Mouse (Mus musculus) liver, embryonic 13.5 days (tissue): ENCODE data around the gene Tenm4. TPM values are rescaled to one million over a fixed set of nuclear protein-coding genes. Genes with fewer than 3 reads are reported as not detected.

ENCODE experiments used
- ATAC-seq: fragments of 200-750 bp; cut with Nextera tagmentation; 2 replicates; pipeline ENCODE4 v1.8.0; 2017; ENCODE audit warnings: low read depth, mild to moderate bottlenecking, moderate number of reproducible peaks, moderate library complexity
- DNase-seq: peaks from one replicate; pipeline ENCODE4 v3.0.0; 2022
- H3K27ac ChIP-seq: fragments of 300-500 bp; sonication (generic); 2 replicates; pipeline ENCODE4 v1.5.1; 2015; ENCODE audit warnings: moderate library complexity, mild to moderate bottlenecking, inconsistent platforms
- H3K27me3 ChIP-seq: fragments of 300-500 bp; sonication (generic); 2 replicates; pipeline ENCODE4 v1.6.1; 2015; ENCODE audit warnings: mild to moderate bottlenecking, inconsistent platforms
- H3K36me3 ChIP-seq: fragments of 300-500 bp; sonication (generic); 2 replicates; pipeline ENCODE4 v1.6.1; 2015; ENCODE audit warnings: mild to moderate bottlenecking, inconsistent platforms
- H3K4me1 ChIP-seq: fragments of 300-500 bp; sonication (generic); replicated peaks from 2 replicates; pipeline ENCODE4 v1.6.1; 2015; ENCODE audit warnings: inconsistent platforms
- H3K4me2 ChIP-seq: fragments of 300-500 bp; sonication (generic); 2 replicates; pipeline ENCODE4 v1.6.1; 2015; ENCODE audit warnings: inconsistent platforms, mild to moderate bottlenecking, moderate library complexity
- H3K4me3 ChIP-seq: fragments of 300-500 bp; sonication (generic); replicated peaks from 2 replicates; pipeline ENCODE4 v1.5.1; 2015; ENCODE audit warnings: mild to moderate bottlenecking, inconsistent platforms
- H3K9ac ChIP-seq: fragments of 300-500 bp; sonication (generic); 2 replicates; pipeline ENCODE4 v1.6.1; 2015; ENCODE audit warnings: mild to moderate bottlenecking, inconsistent platforms
- H3K9me3 ChIP-seq: fragments of 300-500 bp; sonication (generic); replicated peaks from 2 replicates; pipeline ENCODE4 v1.6.1; 2016; ENCODE audit warnings: inconsistent platforms
- WGBS: fragments of 180-500 bp; shearing (Covaris S2); methylation state at CpG from one replicate; pipeline ENCODE4 v1.1.7; 2015; ENCODE audit not compliant: insufficient replicate concordance; 5-methylcytosine and 5-hydroxymethylcytosine counted together
- polyA plus RNA-seq: library from polyadenylated mRNA; unstranded; fragments of >200 nt; fragmentation: Nextera tagmentation; extraction: Ambion mirVana; gene quantifications from 2 replicates; pipeline ENCODE4 v1.2.1, GENCODE M21; 2015

Gene Tenm4
- polyA plus RNA-seq, 1 experiment from 2014 or later: 0.47 TPM

GRCm38 (mm10) chr7:96701097-96701845 is 530.2 kb downstream of the Tenm4 start:
- Histone ChIP-seq H3K4me2 (no peak overlapping the region), H3K36me3 (no peaks in the 10 kb centered on the region), H3K27me3 (0 out of 2 replicates have a peak, but pooled peaks cover 3% of the 10 kb centered on the region), H3K9ac (no peak overlapping the region), H3K4me1 (peaks cover 42% of the 10 kb centered on the region), H3K4me3 (no peak overlapping the region), H3K27ac (peak overlapping the region; percentile 2; the same call in 1 of the 2 replicates), H3K9me3 (no peaks in the 10 kb centered on the region)
- no peak for ATAC-seq
- no peak for DNase-seq
- 54% methylated on average over 8 of the region's 8 CpGs for WGBS

- ATAC-seq (no peak), DNase-seq (no peak)
- H3K27ac ChIP-seq: no peak overlapping the region
- H3K9ac ChIP-seq: no peak overlapping the region
- H3K4me3 ChIP-seq: no peak overlapping the region
- no peak overlapping the region for H3K4me2 ChIP-seq
- H3K4me1 ChIP-seq: peaks cover 47% of the 10 kb centered on the region
- H3K9me3 ChIP-seq: no peaks in the 10 kb centered on the region
- H3K36me3 ChIP-seq: no peaks in the 10 kb centered on the region
- 54% methylated on average over 16 of the region's 16 CpGs for WGBS
- 0 out of 2 replicates have a peak, but pooled peaks cover 3% of the 10 kb centered on the region for H3K27me3 ChIP-seq
Measured at GRCm38 (mm10) chr7:96703958-96704357, 532.9 kb downstream of the Tenm4 start.

- Histone ChIP-seq H3K27ac (peak overlapping the region; percentile 74), H3K27me3 (0 out of 2 replicates have a peak, but pooled peaks cover 3% of the 10 kb centered on the region), H3K9me3 (no peaks in the 10 kb centered on the region), H3K4me2 (peak overlapping the region; percentile 50), H3K4me1 (peaks cover 47% of the 10 kb centered on the region), H3K36me3 (no peaks in the 10 kb centered on the region), H3K9ac (no peak overlapping the region; the same call in 1 of the 2 replicates), H3K4me3 (peak overlapping the region; percentile 27)
- DNase-seq (peak; percentile 55), ATAC-seq (peak; percentile 99)
- WGBS: 32% methylated on average over 8 of the region's 8 CpGs
Measured at GRCm38 (mm10) chr7:96705307-96706129, 534.5 kb downstream of the Tenm4 start.

- ATAC-seq (no peak), DNase-seq (no peak)
- Histone ChIP-seq H3K27me3 (0 out of 2 replicates have a peak, but pooled peaks cover 3% of the 10 kb centered on the region), H3K4me2 (no peak overlapping the region), H3K4me3 (no peak overlapping the region), H3K9me3 (no peaks in the 10 kb centered on the region), H3K9ac (no peak overlapping the region), H3K27ac (no peak overlapping the region), H3K36me3 (no peaks in the 10 kb centered on the region), H3K4me1 (peaks cover 38% of the 10 kb centered on the region)
- WGBS: 77% methylated on average over 7 of the region's 7 CpGs
Measured at GRCm38 (mm10) chr7:96706531-96706930, 535.5 kb downstream of the Tenm4 start.

- H3K9me3 ChIP-seq: no peaks in the 10 kb centered on the region
- ATAC-seq (no peak), DNase-seq (no peak)
- 0 out of 2 replicates have a peak, but pooled peaks cover 3% of the 10 kb centered on the region for H3K27me3 ChIP-seq
- no peaks in the 10 kb centered on the region for H3K36me3 ChIP-seq
- H3K4me1 ChIP-seq: peaks cover 32% of the 10 kb centered on the region
- no peak overlapping the region for H3K4me2 ChIP-seq
- no peak overlapping the region for H3K27ac ChIP-seq
- 71% methylated on average over 2 of the region's 2 CpGs for WGBS
- H3K9ac ChIP-seq: no peak overlapping the region
- H3K4me3 ChIP-seq: no peak overlapping the region
Measured at GRCm38 (mm10) chr7:96707112-96707511, 536.1 kb downstream of the Tenm4 start.

GRCm38 (mm10) chr7:96708071-96708470 is 537.0 kb downstream of the Tenm4 start:
- H3K4me1 ChIP-seq: peaks cover 32% of the 10 kb centered on the region
- no peaks in the 10 kb centered on the region for H3K9me3 ChIP-seq
- no peak overlapping the region for H3K4me2 ChIP-seq
- 0 out of 2 replicates have a peak, but pooled peaks cover 3% of the 10 kb centered on the region for H3K27me3 ChIP-seq
- no peak overlapping the region for H3K4me3 ChIP-seq
- WGBS: 66% methylated on average over 5 of the region's 5 CpGs
- DNase-seq: no peak
- no peak overlapping the region for H3K27ac ChIP-seq
- H3K9ac ChIP-seq: no peak overlapping the region
- no peak for ATAC-seq
- no peaks in the 10 kb centered on the region for H3K36me3 ChIP-seq

GRCm38 (mm10) chr7:96708561-96708960 is 537.5 kb downstream of the Tenm4 start:
- no peak for ATAC-seq
- WGBS: 76% methylated on average over 5 of the region's 5 CpGs
- H3K4me3 ChIP-seq: no peak overlapping the region

GRCm38 (mm10) chr7:96708968-96709367 is 537.9 kb downstream of the Tenm4 start:
- H3K27me3 ChIP-seq: 0 out of 2 replicates have a peak, but pooled peaks cover 2% of the 10 kb centered on the region

More at GRCm38 (mm10) chr7:96708561-96708960, 537.5 kb downstream of the Tenm4 start:
- H3K9me3 ChIP-seq: no peaks in the 10 kb centered on the region
- DNase-seq: no peak
- no peak overlapping the region for H3K4me2 ChIP-seq
- H3K9ac ChIP-seq: no peak overlapping the region
- 0 out of 2 replicates have a peak, but pooled peaks cover 3% of the 10 kb centered on the region for H3K27me3 ChIP-seq
- H3K4me1 ChIP-seq: peaks cover 30% of the 10 kb centered on the region
- H3K36me3 ChIP-seq: no peaks in the 10 kb centered on the region
- H3K27ac ChIP-seq: no peak overlapping the region

GRCm38 (mm10) chr7:96709891-96710290 is 538.8 kb downstream of the Tenm4 start:
- ATAC-seq (no peak), DNase-seq (no peak)
- Histone ChIP-seq H3K27ac (no peak overlapping the region), H3K4me2 (no peak overlapping the region), H3K27me3 (no peaks in the 10 kb centered on the region), H3K9me3 (no peaks in the 10 kb centered on the region), H3K9ac (no peak overlapping the region), H3K4me1 (peaks cover 17% of the 10 kb centered on the region), H3K4me3 (no peak overlapping the region), H3K36me3 (no peaks in the 10 kb centered on the region)
- WGBS: 66% methylated on average over 4 of the region's 4 CpGs

More at GRCm38 (mm10) chr7:96708968-96709367, 537.9 kb downstream of the Tenm4 start:
- H3K4me1 ChIP-seq: peaks cover 26% of the 10 kb centered on the region
- no peaks in the 10 kb centered on the region for H3K36me3 ChIP-seq
- H3K9ac ChIP-seq: no peak overlapping the region
- DNase-seq: no peak
- H3K27ac ChIP-seq: no peak overlapping the region
- WGBS: 75% methylated on average over 8 of the region's 8 CpGs
- ATAC-seq: no peak
- no peak overlapping the region for H3K4me3 ChIP-seq
- H3K9me3 ChIP-seq: no peaks in the 10 kb centered on the region
- no peak overlapping the region for H3K4me2 ChIP-seq

GRCm38 (mm10) chr7:96710658-96711071 is 539.6 kb downstream of the Tenm4 start:
- Histone ChIP-seq H3K9me3 (no peaks in the 10 kb centered on the region), H3K27me3 (no peaks in the 10 kb centered on the region), H3K9ac (no peak overlapping the region), H3K27ac (no peak overlapping the region), H3K4me1 (peaks cover 9% of the 10 kb centered on the region), H3K4me3 (no peak overlapping the region), H3K36me3 (no peaks in the 10 kb centered on the region), H3K4me2 (no peak overlapping the region)
- 45% methylated on average over 1 of the region's 1 CpGs for WGBS
- DNase-seq (no peak), ATAC-seq (no peak)

GRCm38 (mm10) chr7:96712876-96713275 is 541.8 kb downstream of the Tenm4 start:
- ATAC-seq (no peak), DNase-seq (no peak)
- H3K4me1 ChIP-seq: no peaks in the 10 kb centered on the region
- no peaks in the 10 kb centered on the region for H3K27me3 ChIP-seq
- no peak overlapping the region for H3K4me3 ChIP-seq
- no peak overlapping the region for H3K9ac ChIP-seq
- no peak overlapping the region for H3K27ac ChIP-seq
- H3K9me3 ChIP-seq: no peaks in the 10 kb centered on the region
- no peaks in the 10 kb centered on the region for H3K36me3 ChIP-seq
- no peak overlapping the region for H3K4me2 ChIP-seq
